Mouse (Mus musculus): Measurements from ENCODE around the gene Elmo2.

DNA sequence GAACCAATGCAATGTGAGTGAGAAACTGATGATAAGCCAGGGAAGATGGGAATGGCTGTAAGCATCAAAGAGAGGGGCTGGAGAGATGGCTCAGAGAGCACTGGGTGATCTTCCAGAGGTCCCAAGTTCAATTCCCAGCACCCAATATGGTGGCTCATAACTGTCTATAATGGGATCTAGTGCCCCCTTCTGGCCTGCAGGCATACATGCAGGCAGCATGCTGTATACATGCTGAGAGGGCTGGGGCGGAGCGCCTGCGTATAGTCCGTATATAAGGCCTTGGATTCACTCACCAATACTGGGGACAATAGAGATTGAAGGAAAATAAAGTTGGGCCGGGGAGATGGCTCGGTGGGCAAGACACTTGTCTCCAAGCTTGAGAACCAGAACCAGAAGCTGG is 37.0 kb upstream of the Elmo2 start:
- TF ChIP-seq POLR2A (IDR thresholded peaks at IDR 0.05; ENCODE audit: low read depth, low read length): no peak
- no peak for TF ChIP-seq CTCF (conservative IDR thresholded peaks at IDR 0.05; ENCODE audit: insufficient read depth, insufficient read length, low read depth, low read length)
